Mouse (Mus musculus) 3T3-L1 (cell line): ENCODE measurements at regions not wholly inside any gene's neighbourhood (a gene's known extent, or its start where the extent isn't known, plus 50 kb on each side); places are given as distances from the start of the nearest gene placed in this dataset.

ENCODE experiments used
- DNase-seq: peaks from one replicate; pipeline ENCODE4 v3.0.0-alpha.2; 2015; ENCODE audit warnings: low read depth, low spot score

DNA sequence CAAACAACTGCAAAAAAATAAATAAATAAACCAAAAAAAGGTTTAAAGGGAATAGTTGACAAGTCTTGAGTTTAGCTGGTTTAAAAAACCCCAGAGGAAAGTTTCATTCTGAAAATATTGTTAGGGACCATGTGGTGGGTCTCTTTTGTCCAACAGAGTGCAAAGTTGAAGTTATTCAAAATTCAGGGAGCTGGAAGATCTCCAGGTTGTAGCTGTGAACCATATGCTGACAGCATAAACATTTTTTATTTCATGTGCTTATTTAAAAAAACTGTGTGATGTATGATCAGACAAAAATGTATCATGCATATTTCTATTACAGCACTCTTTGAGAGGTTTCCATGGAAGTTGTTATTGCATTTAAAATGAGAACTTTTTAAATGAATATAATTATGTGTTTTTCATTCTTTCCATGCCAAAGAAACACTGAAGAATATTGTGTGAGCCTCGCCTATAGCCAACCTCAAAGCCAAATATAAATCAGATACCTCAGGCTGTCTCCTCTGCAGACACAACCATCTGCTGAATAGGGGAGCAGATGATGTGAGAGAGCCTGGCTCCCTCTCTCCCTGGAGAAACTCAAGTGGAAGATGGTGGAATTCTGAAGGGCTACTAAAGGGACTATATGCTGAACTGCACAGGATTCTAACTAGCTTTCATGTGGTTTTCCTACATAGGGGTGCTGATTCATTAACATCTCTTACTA, 413.4 kb upstream of the Impad1 start:
- DNase-seq = no peak

DNA sequence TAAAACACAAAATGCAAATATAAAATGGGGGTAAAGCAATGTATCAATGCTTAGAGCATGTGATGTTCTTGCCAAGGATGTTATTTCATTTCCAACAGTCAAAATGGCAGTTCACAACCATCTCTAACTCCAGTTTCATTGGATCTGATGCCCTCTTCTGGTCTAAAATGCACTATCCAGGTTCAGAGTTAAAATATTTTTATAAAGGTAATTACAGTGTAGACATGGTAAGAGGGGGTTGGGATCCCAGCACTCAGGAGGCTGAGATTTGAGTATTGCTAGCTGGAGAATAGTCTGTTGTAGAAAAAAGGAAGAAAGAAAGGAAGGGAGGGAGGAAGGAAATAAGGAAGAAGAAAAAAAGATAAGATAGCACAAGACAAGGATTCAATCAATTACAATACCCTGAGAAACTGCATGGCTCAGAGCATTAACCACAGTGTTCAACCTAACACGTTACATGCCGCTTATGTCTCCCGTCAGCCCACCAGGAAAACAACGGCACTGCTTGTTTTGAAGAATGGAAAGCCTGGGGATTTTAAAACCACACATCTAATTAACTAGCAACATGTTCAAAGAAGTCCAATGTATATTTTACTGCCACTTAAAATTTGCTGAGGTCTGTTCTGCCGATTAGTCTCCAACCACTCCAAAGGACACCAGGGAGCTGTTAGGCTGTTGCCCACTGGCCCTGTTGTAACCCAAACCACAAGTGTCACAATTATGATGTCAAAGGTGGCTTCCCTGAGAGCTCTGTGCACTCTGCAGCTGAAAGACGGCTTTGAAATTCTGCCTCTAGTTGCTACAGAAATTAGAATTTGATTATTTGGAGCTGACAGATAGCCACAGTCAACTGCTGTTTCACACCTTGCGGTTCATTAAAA, 412.4 kb upstream of the Impad1 start:
- DNase-seq = peak; percentile 50

DNA sequence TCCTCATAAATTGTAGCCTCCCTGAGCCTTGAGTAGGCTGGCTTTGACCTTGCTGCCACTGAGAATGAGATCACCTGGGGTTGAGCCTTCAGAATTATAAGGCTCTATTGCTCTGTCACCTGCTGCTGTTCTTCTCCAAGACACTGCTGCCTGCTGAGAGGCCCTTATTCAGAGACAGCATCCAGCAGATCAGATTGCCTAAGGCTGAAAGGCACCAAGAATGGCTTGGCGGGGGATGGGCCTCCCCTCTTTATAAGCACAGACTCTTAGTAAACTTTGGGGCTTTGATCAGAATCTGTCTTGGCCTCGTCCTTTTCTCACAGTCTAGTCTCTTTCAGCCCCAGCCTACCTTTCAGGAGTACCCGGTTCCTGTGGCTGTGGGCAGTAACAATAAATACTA, 401.1 kb upstream of the Impad1 start:
- DNase-seq = no peak

- no peak for DNase-seq
Observed at GRCm38 (mm10) chr4:5181591-5181990, 388.4 kb upstream of the Impad1 start.

DNA sequence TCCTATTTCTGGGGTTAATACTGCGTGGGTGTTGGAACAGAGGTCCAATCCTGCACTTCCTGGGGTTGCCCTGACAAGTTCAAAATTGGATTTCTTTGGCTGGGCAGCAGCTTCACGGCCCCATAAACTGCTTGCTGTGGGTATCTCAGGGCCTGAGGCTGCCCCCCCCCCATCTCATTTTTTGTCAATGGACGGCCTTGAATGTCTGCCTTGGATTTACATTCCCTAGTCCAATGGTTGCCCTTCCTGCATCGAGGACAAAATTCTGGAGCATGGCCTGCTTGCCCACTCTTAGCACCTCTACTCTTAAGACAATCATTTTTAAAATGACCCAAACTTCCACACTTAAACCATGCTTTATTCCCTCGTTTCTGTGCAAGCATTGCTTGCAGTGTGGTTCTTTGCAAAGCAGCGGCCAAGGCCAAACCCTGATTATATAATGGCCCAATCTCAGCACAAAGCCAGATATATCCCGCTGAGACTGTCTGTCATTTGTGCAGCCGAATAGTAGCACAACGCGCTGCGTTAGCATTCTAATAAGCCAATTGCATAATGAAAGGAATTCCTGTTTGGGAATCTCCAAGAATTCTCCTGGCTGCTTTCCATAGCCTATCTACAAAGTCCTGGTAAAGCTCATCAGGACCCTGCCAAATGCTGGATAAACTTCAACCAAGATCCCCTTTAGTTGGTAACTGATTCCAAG, 386.0 kb upstream of the Impad1 start:
- DNase-seq = no peak

DNA sequence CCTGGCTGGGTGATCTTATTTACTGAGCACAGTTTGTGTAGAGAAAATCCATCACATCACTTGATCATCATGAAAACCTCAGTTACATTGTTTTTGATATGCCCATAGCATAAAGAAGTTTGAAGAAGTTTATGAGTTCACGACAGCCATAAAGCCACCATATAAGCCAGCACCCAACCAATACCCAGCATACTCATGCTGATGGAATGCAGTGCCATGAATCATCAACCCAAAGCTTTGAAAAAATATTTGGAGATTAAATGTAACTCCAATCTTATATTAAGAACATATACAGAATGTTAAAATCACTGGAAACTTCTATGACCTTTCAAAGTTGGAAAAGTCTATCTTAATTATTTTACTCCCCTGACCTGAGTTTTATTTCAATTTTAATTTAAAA, 372.1 kb upstream of the Impad1 start:
- peak; percentile 85 for DNase-seq

- peak; percentile 18 for DNase-seq
Observed at GRCm38 (mm10) chr4:5160931-5161330, 367.8 kb upstream of the Impad1 start.

- peak; percentile 89 for DNase-seq
Observed at GRCm38 (mm10) chr4:5130726-5131125, 337.6 kb upstream of the Impad1 start.

DNA sequence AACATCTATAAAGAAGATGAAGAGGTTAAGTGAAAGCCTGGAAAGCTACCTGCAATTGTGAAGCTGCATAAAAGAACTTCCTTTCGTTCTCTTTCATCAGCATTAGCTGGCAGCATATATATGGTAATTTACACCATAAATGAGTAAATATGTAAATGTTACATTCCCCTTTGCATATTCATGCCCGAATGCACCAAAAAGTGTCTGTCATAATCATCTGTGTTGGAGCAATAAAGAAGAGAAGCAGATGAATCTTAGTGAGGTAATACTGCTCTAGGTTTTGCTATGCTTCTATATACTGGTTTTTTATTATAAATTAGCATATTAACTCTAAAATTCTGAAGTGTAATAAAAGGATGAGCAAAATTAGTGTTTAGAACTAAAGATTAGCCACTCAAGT, 332.9 kb upstream of the Impad1 start:
- no peak for DNase-seq

DNA sequence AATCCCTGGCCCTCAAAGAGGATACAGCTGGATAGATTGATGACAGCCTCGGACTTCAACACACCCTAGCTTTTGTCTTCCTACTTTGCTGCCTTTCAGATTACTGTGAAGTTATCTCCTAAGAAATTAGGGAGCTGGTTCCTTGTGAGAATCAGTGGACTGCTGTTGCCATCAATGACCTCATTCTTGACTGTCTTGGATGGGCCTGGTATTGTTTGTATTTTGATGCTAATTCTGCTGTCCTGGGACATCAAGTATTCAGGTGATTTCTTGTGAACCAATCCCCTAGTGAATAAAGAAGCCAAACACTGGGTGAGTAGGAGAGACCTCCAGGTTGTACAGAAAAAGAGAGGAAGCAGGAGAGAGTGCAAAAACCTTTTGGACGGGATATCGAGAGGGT, 305.3 kb upstream of the Impad1 start:
- no peak for DNase-seq

DNA sequence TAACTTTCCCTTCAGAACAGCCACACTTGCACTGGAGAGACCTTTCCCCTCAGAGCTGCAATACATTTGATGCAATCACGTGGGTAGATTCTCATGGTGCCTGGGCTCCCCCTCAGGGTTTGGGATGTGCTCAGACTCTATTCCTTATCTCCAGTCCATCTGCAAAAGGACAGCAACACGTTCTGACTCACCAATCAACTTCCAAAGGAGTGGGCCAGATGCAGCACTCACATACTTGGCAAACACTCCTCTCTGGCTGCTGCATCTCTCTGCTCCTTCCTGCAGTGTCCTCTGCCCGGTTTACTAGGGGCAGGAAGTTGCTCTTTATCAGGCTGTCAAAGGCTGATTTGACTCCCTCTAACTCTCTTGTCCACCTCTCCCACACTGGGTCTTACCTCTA, 285.6 kb upstream of the Impad1 start:
- peak; percentile 89 for DNase-seq

- DNase-seq = peak; percentile 63
Observed at GRCm38 (mm10) chr4:5074754-5075153, 281.6 kb upstream of the Impad1 start.

DNA sequence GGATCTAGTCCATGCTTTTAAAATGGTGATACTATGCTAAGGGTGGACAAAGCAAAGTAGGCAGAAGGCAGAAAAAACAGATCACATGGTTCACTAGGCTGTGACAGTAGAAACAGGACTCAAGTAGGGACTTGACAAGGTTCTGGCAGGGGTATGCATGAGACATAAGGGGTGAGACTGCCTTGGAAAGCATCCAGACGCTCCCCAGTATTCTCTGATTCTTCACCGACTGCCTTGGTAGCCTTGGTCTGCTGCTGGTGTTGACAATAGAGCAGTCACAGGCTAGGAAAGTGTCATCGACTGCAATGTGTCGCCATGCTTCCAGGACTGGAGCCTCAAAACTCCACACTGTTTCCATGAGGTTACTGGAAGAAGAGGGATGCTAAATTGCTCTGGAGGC, 278.1 kb upstream of the Impad1 start:
- no peak for DNase-seq

GRCm38 (mm10) chr4:5059290-5059955, 266.3 kb upstream of the Impad1 start:
- DNase-seq = no peak

GRCm38 (mm10) chr4:5029929-5030328, 236.8 kb upstream of the Impad1 start:
- DNase-seq = peak; percentile 77

DNA sequence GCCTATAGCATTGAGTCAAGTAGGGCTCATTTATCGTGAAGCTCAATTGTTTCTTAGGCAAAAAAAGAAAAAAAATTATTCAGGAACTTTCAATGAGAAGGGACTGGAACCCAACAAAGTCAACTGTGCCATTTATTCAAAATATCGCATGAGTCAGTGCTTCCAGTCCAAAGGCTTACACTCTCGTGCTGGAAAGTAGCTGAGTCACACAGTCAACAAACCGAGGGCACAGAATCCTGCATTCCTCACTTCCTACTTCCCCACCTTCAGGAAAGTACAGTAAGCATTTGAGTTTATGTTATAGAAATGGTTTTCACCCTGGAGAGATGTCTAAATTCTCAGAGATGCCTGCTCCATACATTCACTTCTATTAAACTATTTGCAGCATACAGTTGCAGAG, 194.3 kb upstream of the Impad1 start:
- DNase-seq = peak; percentile 72

DNA sequence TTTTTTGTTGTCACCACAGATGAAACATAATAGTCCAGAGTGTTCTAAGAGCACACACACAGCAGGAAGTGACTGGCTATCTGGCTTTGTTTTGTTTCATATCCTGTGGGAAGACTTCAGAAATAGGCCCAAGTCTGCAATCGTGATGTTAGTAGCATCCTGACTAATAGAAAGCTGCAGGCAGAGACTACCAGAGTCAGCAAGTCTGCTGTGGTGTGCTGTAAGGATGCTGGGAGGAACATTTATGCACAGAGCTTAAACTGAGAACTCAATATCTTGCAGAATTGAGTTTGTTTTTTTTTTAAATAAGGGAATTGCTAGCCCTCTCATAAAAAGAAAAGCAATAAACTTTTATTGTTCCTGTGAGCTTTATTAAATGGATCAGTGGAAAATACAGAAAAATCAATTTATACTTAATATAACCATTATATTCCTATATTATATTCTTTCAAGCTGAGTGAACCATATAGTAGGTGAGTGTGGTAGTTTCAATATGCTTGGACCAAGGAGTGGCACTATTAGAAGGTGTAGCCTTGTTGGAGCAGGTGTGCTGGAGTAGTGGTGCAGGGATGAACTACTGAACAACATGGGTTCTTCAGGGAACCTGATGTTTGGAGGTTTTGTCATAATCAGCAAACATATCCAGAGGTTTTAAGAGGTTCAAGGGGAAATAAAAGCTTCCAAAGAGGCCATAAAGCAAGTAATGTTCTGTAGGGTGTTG, 190.5 kb upstream of the Impad1 start:
- peak; percentile 11 for DNase-seq

- DNase-seq = no peak
Observed at GRCm38 (mm10) chr4:4971800-4972319, 178.7 kb upstream of the Impad1 start.

GRCm38 (mm10) chr4:4948956-4949355, 155.8 kb upstream of the Impad1 start:
- DNase-seq = peak; percentile 70

GRCm38 (mm10) chr4:4944498-4944897, 151.3 kb upstream of the Impad1 start:
- peak; percentile 72 for DNase-seq

DNA sequence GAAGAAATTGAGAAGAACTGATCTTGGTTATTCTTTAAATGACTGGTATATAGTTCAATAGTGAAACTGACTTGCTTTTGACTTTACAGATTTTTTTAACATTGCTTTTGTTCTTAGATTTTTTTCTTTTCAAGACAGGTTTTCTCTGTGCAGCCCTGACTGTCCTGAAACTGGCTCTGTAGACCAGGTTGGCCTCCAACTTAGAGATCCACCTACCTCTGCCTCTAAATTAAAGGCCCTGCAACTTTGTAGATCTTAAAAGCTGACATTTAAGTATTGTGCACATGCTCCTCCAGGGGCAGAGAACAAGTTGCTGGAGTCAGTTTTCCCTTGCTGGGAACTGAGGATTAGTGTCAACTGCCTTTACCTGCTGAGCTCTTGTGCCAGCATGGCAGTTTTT, 132.6 kb upstream of the Impad1 start:
- DNase-seq = no peak
